Mouse (Mus musculus) layer of hippocampus, postnatal 25 days (tissue): ENCODE results near the gene Dusp5. TPM values are rescaled to one million over a fixed set of nuclear protein-coding genes. Genes with fewer than 3 reads are reported as not detected.

Experiments
- DNase-seq, 2 experiments: peaks; one replicate each; pipeline ENCODE4 v3.0.0; 2022; ENCODE audit warnings: mixed read lengths in 2 of 2, low spot score in 1 of 2; ENCODE audit errors: extremely low spot score in 1 of 2
- total RNA-seq, 2 experiments: library from RNA; stranded (reverse); gene quantifications; 2 replicates each; pipeline ENCODE4 v1.2.3; 2021

Dusp5 gene
- total RNA-seq, 2 experiments from 2014 or later = 19.6 to 23.9 TPM

DNA sequence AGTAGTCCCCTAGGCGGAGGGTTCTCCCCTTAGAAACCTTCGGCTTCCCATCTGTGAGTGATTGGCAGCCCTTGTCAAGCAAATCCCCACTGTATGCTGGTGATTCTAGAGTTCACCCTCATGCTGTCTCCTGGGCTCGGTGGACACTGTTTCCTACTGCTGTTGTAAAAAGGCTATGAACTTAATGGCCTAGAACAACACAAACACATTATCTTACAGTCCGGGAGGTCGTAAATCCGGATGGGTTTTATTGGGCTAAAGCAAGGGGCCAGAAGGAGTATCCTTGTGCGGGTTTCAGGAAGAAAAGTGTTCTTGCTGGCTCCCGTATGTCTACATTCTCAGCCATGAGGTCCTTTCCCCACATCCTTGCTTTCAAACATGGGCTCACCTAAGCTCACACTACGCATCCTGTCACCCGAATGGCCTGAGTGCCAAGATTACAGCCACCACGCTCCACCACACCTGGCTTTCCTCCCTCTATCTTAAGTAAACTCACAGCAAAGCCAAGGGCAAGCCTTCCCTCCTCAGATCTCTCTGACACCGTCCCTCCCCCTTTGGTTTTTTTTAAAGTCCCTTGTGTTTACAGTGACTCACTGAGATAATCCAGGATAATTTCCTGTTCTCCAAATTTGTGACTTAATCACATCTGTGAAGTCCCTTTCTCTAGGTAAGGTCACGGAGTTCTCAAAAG is 17.5 kb upstream of the Dusp5 start:
- DNase-seq = no peak

GRCm38 (mm10) chr19:53517370-53518096 is 11.4 kb upstream of the Dusp5 start:
- no peak for DNase-seq

- no peak for DNase-seq
Observed at GRCm38 (mm10) chr19:53519549-53519948, 9.4 kb upstream of the Dusp5 start.

DNA sequence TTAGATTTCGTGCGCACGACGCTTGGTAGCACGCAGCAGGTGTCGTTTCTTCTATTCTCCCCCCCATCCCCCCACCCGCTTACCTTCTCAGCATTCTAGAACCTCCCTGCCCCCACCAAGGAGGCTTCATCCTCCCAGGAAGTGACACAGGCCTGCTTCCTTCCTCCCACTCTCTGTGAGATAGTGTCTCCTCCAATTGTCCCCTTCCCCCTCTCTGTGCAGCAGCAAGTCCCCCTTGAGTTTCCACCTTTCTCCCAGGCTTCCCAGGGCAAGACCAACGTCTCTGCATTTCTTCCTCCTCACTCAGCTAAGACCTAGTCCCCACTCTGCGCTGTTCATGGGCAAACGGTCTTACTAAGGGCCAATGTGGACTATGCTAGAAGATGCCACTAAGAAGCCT is 8.9 kb upstream of the Dusp5 start:
- DNase-seq = no peak

GRCm38 (mm10) chr19:53521137-53521795 is 7.6 kb upstream of the Dusp5 start:
- no peak for DNase-seq

DNA sequence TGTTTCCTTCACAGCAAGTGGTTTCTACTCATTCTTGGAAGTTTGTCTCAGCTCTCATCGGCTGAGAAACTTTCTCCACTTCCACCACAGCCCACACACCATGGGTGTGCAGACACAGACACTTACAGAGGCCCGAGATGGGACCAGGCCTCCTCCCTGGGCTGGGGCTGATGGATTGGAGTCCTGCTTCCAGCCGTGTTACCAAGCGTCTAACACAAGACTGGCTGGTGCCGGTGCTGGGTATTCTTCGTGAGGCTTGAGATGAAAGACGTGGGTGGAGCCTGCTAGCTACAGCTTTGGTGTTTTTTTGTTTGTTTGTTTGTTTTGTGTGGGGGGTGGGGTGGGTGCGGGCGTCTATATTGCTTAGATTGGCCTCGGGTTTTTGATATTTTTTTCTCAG is 1.4 kb upstream of the Dusp5 start:
- DNase-seq = no peak

DNA sequence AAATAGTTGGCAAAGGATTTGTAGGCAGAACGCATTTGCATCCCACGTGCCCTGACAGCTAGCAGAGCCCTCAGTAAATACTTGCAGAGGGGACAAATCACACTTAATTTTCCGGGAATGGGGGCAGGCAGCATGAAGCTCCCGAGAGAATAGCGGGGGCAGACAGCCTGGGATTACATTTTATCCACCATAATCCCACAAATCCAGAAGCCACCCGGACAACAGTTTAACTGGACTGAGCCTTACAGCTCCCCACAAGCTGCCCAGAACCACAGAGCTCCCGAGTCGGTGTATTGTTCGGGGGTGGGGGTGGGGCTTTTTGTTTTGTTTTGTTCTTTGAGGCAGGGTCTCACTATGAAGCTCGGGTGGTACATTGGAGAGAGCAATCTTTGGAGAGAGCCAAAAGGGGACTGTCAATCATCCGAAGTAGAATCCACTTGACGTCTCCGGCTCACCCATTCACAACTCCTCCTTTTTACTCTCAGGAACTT is 733 bp upstream of the Dusp5 start:
- no peak for DNase-seq

DNA sequence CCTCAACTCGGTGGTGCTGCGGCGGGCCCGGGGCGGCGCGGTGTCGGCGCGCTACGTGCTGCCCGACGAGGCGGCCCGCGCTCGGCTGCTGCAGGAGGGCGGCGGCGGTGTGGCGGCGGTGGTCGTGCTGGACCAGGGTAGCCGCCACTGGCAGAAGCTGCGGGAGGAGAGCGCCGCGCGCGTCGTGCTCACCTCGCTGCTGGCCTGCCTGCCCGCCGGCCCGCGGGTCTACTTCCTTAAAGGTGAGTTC is 471 bp downstream of the Dusp5 start:
- DNase-seq = no peak

DNA sequence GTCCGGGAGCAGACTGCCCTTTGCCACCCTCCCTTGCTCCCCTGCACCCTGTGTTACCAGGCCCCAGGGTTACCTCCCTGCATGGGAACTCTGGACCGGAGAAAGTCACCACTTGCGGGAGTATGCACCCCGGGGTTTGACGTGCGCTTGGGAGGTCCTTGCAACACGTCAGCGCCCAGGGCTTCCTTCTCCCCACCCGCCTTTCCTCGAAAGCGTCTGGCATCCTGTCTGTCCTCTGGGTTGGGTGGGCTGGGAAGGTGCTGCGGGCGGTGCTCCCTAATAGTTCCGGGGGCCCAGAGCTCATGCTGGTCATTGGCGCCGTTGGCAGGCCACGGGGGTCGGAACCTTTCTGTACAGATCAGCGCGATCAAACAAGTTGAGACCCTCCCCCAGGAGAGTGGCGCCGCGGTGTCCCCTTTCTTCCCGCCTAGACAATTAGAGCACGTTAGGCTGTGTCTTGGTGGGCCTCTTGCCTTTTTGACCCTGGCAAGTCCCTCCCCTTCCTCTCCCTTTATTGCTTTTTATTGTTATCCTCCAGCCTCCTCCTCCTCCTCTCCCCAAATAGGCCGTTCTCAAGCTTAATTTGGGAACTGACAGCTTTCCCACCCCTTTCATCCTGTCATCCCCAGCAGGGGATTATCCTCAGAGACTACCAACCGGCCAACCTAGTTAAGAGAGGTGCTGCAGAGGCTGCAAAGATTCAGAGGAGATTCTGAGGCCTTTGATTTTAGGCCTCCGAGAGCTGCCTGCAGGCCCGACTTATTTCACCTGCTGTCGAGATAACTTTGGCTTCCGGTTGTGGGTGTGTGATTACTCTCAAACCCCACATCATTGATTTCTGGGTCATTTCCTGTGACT is 1.0 kb downstream of the Dusp5 start:
- DNase-seq = no peak

GRCm38 (mm10) chr19:53531416-53531815 is 2.5 kb downstream of the Dusp5 start:
- DNase-seq = no peak

- DNase-seq = no peak
Observed at GRCm38 (mm10) chr19:53532021-53532420, 3.1 kb downstream of the Dusp5 start.

- DNase-seq = no peak
Observed at GRCm38 (mm10) chr19:53532676-53533075, 3.8 kb downstream of the Dusp5 start.

GRCm38 (mm10) chr19:53533236-53533635 is 4.3 kb downstream of the Dusp5 start:
- no peak for DNase-seq

DNA sequence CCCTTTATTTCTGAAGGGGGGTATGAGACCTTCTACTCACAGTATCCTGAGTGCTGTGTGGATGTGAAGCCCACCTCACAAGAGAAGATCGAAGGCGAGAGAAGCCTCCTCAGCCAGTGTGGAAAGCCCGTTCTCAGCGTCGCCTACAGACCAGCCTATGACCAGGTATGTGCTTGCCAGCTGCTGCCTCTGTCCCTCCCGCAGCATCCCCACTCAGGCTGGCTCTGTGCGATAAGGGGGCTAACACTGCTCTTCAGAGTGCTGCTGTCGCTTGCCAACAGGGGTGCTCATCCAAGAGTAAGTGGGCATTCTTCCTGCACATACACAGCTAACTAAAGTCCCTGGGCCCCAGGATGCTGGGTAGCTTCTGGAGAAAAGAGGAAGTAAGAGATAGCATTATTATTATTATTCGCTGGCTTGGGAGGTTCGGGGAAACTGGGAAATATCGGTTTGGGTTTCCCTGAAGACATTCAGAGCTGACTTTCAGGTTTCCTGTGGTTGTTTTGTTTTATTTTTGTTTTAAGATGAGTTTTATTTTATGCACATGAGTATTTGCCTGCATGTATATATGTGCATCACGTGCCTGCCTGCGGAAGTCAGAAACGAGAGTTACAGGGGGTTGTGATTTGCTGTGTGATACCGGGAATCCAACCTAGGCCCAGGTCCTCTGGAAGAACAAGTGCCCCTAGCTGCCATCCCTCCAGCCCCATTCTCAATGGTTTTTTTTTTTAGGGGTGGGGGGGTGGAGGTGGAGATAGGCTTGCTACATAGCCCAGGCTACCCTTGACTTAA is 5.1 kb downstream of the Dusp5 start:
- no peak for DNase-seq

GRCm38 (mm10) chr19:53534757-53535410 is 6.0 kb downstream of the Dusp5 start:
- DNase-seq = no peak

- DNase-seq = no peak
Observed at GRCm38 (mm10) chr19:53535421-53535820, 6.5 kb downstream of the Dusp5 start.

- no peak for DNase-seq
Observed at GRCm38 (mm10) chr19:53536251-53536650, 7.3 kb downstream of the Dusp5 start.

- no peak for DNase-seq
Observed at GRCm38 (mm10) chr19:53536731-53537666, 8.1 kb downstream of the Dusp5 start.
